Mouse (Mus musculus) heart, adult 2 months (tissue): Measurements from ENCODE around the gene Cd164. TPM values are rescaled to one million over a fixed set of nuclear protein-coding genes. Genes with fewer than 3 reads are reported as not detected.

Experiments
- DNase-seq, 2 experiments: peaks; one replicate each; pipeline ENCODE4 v3.0.0; 2021
- H3K27ac ChIP-seq: fragments of 200-600 bp; 2 replicates; pipeline ENCODE4 v1.8.1; 2022
- H3K27me3 ChIP-seq: fragments of 200-500 bp; 2 replicates; pipeline ENCODE4 v1.6.1; 2012; ENCODE audit warnings: mild to moderate bottlenecking, low read length, inconsistent platforms, mixed read lengths; ENCODE audit not compliant: control insufficient read depth, insufficient read depth
- H3K36me3 ChIP-seq: fragments of 200-500 bp; 2 replicates; pipeline ENCODE4 v1.6.1; 2012; ENCODE audit warnings: low read length, inconsistent platforms; ENCODE audit not compliant: control insufficient read depth, insufficient read depth
- H3K4me1 ChIP-seq: fragments of 200-500 bp; 2 replicates; pipeline ENCODE4 v1.6.1; 2011; ENCODE audit warnings: low read length; ENCODE audit not compliant: control insufficient read depth, insufficient read depth
- H3K4me3 ChIP-seq: fragments of 200-600 bp; 2 replicates; pipeline ENCODE4 v1.8.1; 2022
- H3K79me2 ChIP-seq: fragments of 200-500 bp; replicated peaks from 2 replicates; pipeline ENCODE4 v1.6.1; 2012; ENCODE audit warnings: mild to moderate bottlenecking, inconsistent platforms, low read length, moderate library complexity, mixed read lengths; ENCODE audit not compliant: control insufficient read depth, insufficient read depth
- H3K9ac ChIP-seq: fragments of 200-500 bp; 2 replicates; pipeline ENCODE4 v1.6.1; 2012; ENCODE audit warnings: low read depth, mild to moderate bottlenecking, control low read depth, inconsistent platforms, low read length, mixed read lengths
- CTCF ChIP-seq: fragments of 200-600 bp; IDR thresholded peaks from 2 replicates; pipeline ENCODE4 v1.8.1; 2022; ENCODE audit warnings: antibody characterized with exemption, mild to moderate bottlenecking, moderate library complexity
- EP300 ChIP-seq: fragments of 200-500 bp; IDR thresholded peaks from 2 replicates; pipeline ENCODE4 v1.6.1; 2011; ENCODE audit warnings: low read depth, low read length, control low read depth; ENCODE audit not compliant: insufficient read depth
- POLR2A ChIP-seq: fragments of 200-500 bp; IDR thresholded peaks from 2 replicates; pipeline ENCODE4 v1.6.1; 2011; ENCODE audit warnings: mild to moderate bottlenecking, low read depth, low read length, control low read depth; ENCODE audit not compliant: insufficient read depth
- WGBS: fragments of 180-500 bp; shearing (Covaris S2); methylation state at CpG from one replicate; pipeline ENCODE4 v1.1.7; 2018; 5-methylcytosine and 5-hydroxymethylcytosine counted together
- intact Hi-C: fragments of 180-260 bp; cut with DNase I; formaldehyde crosslinking; loops from one replicate; pipeline ENCODE4 v1.15.1; 2025
- long read RNA-seq: library from polyadenylated mRNA; stranded (forward); transcript quantifications from one replicate; pipeline ENCODE4 v2.0.0, GENCODE M21; 2021
- polyA plus RNA-seq: library from polyadenylated mRNA; depleted of rRNA; stranded (reverse); fragments of >200 nt; gene quantifications from 2 replicates; pipeline ENCODE4 v1.2.3, GENCODE M21; 2012; rRNA removed
- total RNA-seq, 2 experiments: library from RNA; stranded (reverse); gene quantifications; 2 replicates each; pipeline ENCODE4 v1.2.3; 2021

The Cd164 gene
- total RNA-seq (100 to 1,000 TPM; 137 to 151 TPM), polyA plus RNA-seq (131 and 193 TPM in 2 replicates)
- long read RNA-seq, transcript Cd164-201 (6 exons, 2,922 nt), result major isoform, 71 of 75 reads
- long read RNA-seq, partial matches to known transcripts, result 2 of 75 reads
- long read RNA-seq, other reads (novel, unspliced or antisense), result 2 of 75 reads

DNA sequence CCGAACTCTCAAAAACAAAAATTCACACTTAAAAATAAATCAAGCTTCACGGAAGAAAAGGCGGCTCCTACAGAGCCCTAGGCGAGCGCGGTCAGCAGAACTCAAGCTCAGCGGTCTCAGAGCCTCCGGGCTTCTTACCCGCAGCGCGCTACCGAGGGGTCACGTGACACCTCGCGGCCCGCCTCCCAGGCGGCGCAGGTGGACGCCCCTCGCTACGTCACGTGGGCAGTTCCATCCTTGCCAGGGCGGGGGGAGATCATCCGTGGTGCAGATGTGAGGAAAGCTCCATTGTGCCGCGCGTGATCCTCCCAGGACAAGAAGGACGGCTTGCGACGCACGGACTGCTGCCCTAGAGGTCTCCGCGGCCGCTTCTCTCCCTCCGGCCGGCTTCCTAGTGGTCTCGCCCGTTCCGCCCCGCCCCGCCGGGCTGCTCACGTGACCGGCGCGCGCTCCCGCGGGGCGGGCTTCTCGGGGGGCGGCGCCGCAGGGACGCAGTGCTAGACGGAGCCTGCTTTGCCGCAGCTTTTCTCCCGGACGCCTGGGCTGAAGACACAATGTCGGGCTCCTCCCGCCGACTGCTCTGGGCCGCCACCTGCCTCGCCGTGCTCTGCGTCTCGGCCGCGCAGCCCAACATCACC is at the start of gene Cd164:
Cd164 (plus strand) TSS at position 434 of the 638 bp plus-strand sequence.
- Histone ChIP-seq H3K36me3 (peaks cover 20% of the 10 kb centered on the region), H3K4me3 (peak within 1 kb of the TSS; percentile 90), H3K4me1 (peaks cover 5% of the 10 kb centered on the region), H3K79me2 (0 out of 2 replicates have a peak, but pooled peaks cover 2% of the 10 kb centered on the region), H3K27me3 (no peaks in the 10 kb centered on the region), H3K27ac (peak within 1 kb of the TSS; percentile 100), H3K9ac (peak within 1 kb of the TSS; percentile 98)
- TF ChIP-seq EP300, result peak; percentile 77; the same call in 1 of the 2 replicates
- no peak for TF ChIP-seq CTCF
- TF ChIP-seq POLR2A, result peak; percentile 95
- DNase-seq, result peak; percentile 93 to 94
- intact Hi-C loops, result loop anchor here (1.0 to 5.0 kb wide), 3 partner anchors 163 to 778 kb away; partner anchors contain the start of genes Ak9 and Fig4
- under 1% methylated on average over 55 of the region's 69 CpGs for WGBS

GRCm38 (mm10) chr10:41470693-41471092 is 48.5 kb upstream of the Cd164 start:
- Histone ChIP-seq H3K9ac (no peak overlapping the region), H3K27ac (no peak overlapping the region), H3K4me1 (peaks cover 11% of the 10 kb centered on the region), H3K36me3 (peaks cover 4% of the 10 kb centered on the region; the same call in 1 of the 2 replicates), H3K79me2 (no peaks in the 10 kb centered on the region), H3K27me3 (no peaks in the 10 kb centered on the region), H3K4me3 (no peak overlapping the region)
- WGBS, result 78% methylated on average over 3 of the region's 3 CpGs
- no peak for TF ChIP-seq EP300
- TF ChIP-seq POLR2A, result no peak
- TF ChIP-seq CTCF, result no peak
- intact Hi-C loops, result no loop called here
- no peak for DNase-seq

- no peaks in the 10 kb centered on the region for H3K79me2 ChIP-seq
- peaks cover 15% of the 10 kb centered on the region for H3K4me1 ChIP-seq
- H3K27me3 ChIP-seq, result no peaks in the 10 kb centered on the region
- no peak for DNase-seq
- peaks cover 4% of the 10 kb centered on the region; the same call in 1 of the 2 replicates for H3K36me3 ChIP-seq
- intact Hi-C loops, result no loop called here
- H3K4me3 ChIP-seq, result no peak overlapping the region
- H3K27ac ChIP-seq, result no peak overlapping the region
- TF ChIP-seq CTCF (no peak), EP300 (no peak), POLR2A (no peak)
- no peak overlapping the region for H3K9ac ChIP-seq
These were observed 46.7 kb upstream of the Cd164 start for GRCm38 (mm10) chr10:41472534-41472933.

DNA sequence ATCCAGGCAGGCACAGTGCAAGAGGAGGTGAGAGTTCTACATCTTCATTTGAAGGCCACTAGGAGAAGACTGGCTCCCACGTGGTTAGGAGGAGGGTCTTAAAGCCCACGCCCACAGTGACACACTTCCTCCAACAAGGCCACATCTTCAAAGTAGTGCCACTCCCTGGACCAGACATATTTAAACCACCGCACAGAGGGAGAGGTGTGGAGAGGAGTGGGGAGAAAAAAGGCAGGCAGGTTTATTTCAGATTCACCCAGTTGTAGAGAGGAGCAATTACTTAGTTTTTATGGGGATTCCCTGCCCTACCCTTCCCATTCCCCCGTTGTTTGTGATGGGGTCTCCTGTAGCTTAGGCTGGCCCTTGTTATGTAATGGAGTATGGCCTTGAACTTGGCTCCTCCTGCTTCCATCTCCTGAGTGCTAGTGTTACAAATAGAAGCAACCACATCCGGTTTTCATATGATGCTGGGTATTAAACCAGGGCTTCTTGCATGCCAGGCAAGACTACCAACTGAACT is 46.2 kb upstream of the Cd164 start:
- DNase-seq, result no peak
- Histone ChIP-seq H3K9ac (no peak overlapping the region), H3K27ac (no peak overlapping the region), H3K4me1 (peaks cover 15% of the 10 kb centered on the region), H3K36me3 (peaks cover 4% of the 10 kb centered on the region; the same call in 1 of the 2 replicates), H3K79me2 (no peaks in the 10 kb centered on the region), H3K4me3 (no peak overlapping the region), H3K27me3 (no peaks in the 10 kb centered on the region)
- intact Hi-C loops, result no loop called here
- WGBS, result 75% methylated on average over 5 of the region's 5 CpGs
- no peak for TF ChIP-seq CTCF
- TF ChIP-seq POLR2A, result no peak
- TF ChIP-seq EP300, result no peak

GRCm38 (mm10) chr10:41473782-41474468 is 45.3 kb upstream of the Cd164 start:
- Histone ChIP-seq H3K27me3 (no peaks in the 10 kb centered on the region), H3K27ac (peak overlapping the region; percentile 59), H3K9ac (no peak overlapping the region), H3K4me3 (no peak overlapping the region), H3K36me3 (peaks cover 4% of the 10 kb centered on the region; the same call in 1 of the 2 replicates), H3K4me1 (peaks cover 15% of the 10 kb centered on the region), H3K79me2 (no peaks in the 10 kb centered on the region)
- intact Hi-C loops, result no loop called here
- TF ChIP-seq CTCF (no peak), EP300 (no peak), POLR2A (no peak)
- 26% methylated on average over 6 of the region's 6 CpGs for WGBS
- DNase-seq, result peak in 1 of 2 experiments; percentile 56
